Mouse (Mus musculus): Measurements from ENCODE around the gene Nrm.

The Nrm gene

DNA sequence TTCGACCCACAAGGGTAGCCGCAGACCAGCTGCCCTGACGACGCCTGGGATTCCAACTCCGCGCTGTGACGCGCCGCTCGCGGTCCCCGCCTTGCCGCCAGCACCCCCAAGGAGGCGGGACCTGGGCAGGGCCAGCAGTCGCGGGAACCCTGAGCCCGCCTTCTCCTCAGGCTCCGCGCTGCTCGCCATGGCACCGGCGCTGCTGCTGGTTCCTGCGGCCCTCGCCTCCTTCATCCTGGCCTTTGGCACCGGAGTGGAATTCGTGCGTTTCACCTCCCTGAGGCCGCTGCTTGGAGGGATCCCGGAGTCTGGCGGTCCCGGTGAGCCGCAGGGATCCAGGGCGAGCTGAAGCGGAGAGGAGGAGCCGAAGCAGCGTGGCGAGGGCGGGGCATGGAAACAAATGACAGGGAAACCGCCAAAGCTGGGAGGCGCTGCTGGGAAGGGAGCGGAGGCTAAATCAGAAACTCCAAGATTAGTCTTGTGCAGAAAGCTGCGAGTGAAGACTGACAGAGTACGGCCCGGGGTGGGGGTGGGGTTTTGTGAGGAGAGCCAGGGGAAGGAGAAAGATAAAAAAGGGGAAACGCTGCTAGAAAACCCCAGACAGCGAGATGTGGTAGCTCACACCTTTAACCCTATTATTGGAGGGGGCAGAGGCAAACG is at the start of gene Nrm:
Nrm (plus strand) TSS at position 121 of the 660 bp plus-strand sequence.
- Histone ChIP-seq H3K36me3 (ENCODE audit: control insufficient read depth, insufficient read depth, low read length, poor library complexity, severe bottlenecking) (no peaks in the 10 kb centered on the region; the same call in 1 of the 2 replicates), H3K27me3 (ENCODE audit: control insufficient read depth, insufficient read depth, low read length, poor library complexity, severe bottlenecking) (no peaks in the 10 kb centered on the region)
- peak; percentile 84 for DNase-seq (ENCODE audit: low read depth, low spot score)

DNA sequence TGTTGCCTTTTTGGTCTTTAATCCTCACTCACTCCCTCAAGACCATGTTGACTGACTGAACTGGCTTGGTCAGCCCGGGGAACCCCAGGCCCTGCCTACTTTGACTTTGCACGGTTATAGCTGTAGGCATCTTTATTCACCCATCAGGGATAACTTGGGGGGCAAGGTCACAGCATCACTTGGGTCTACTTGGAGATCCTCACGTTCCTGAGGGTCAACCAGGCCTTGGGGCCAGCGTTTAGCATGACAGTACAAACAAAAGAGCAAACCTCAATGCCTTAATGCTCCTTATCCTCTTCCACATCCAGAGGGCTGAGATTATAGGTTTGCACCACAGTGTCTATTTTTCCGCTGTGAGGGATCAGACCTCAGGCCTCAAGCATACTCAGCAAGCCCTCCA is 48.8 kb upstream of the Nrm start:
- no peak for DNase-seq (ENCODE audit: low read depth, low spot score)
- no peaks in the 10 kb centered on the region for H3K27me3 ChIP-seq (ENCODE audit: control insufficient read depth, insufficient read depth, low read length, poor library complexity, severe bottlenecking)
- no peaks in the 10 kb centered on the region for H3K36me3 ChIP-seq (ENCODE audit: control insufficient read depth, insufficient read depth, low read length, poor library complexity, severe bottlenecking)

DNA sequence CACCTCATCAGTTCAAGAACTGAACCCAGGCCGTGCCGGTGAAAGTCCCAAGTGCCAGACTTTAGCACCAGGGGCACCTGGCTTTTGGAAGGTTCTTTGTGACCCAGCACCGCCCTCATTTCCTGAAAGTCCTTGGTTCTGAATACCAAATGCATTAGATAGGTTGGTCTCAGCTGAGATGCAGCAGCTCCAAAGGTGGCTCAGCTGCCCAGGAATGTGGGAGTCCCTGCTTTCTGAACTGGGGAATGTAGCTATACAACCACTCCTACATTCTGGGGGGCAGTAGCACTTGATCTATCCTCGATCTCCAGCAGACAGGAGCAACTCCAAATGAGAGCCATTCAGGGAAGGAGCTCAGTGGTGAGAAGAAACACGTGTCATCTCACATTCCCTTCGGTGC is 48.4 kb upstream of the Nrm start:
- DNase-seq (ENCODE audit: low read depth, low spot score), result no peak
- no peaks in the 10 kb centered on the region for H3K36me3 ChIP-seq (ENCODE audit: control insufficient read depth, insufficient read depth, low read length, poor library complexity, severe bottlenecking)
- H3K27me3 ChIP-seq (ENCODE audit: control insufficient read depth, insufficient read depth, low read length, poor library complexity, severe bottlenecking), result no peaks in the 10 kb centered on the region

DNA sequence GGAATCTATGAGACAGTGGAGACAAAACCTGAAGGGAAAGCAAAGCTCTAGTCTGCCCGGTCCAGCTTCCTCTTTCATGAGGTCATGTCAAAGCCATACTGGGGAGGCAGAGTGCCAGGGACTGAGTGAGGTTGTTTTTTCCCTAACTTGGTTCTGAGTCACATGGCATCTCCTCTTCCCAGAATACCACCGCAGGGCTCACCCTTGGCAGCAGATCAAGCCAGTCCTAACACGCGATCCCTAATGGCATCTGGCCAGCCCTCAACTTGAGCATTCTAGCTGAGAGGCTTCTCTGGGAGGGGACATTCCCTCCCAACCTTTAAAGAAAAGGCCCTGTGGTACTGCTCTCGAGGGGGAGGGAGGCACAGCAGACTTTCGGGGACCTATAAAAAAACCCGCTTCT is 47.9 kb upstream of the Nrm start:
- no peak for DNase-seq (ENCODE audit: low read depth, low spot score)
- Histone ChIP-seq H3K36me3 (ENCODE audit: control insufficient read depth, insufficient read depth, low read length, poor library complexity, severe bottlenecking) (no peaks in the 10 kb centered on the region), H3K27me3 (ENCODE audit: control insufficient read depth, insufficient read depth, low read length, poor library complexity, severe bottlenecking) (no peaks in the 10 kb centered on the region)

DNA sequence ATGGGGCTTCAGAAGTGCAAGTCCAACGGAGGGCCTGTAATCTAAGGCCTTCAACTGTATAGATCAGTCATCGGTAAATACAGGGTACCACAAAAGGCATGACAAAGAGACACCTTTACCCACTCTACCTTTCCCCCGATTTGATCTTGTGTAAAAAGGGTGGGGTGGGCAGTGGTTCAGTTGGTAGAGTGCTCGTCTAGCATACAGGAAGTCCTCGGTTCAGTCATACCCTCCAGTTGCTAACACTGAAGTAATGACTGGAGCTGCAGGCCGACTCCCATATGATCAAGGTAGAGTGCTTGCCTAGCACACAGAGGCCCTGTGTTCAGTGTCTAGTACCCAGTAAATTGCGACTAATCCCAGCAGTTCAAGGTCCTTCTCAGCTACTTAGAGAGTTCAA is 47.5 kb upstream of the Nrm start:
- no peaks in the 10 kb centered on the region for H3K36me3 ChIP-seq (ENCODE audit: control insufficient read depth, insufficient read depth, low read length, poor library complexity, severe bottlenecking)
- DNase-seq (ENCODE audit: low read depth, low spot score), result no peak
- H3K27me3 ChIP-seq (ENCODE audit: control insufficient read depth, insufficient read depth, low read length, poor library complexity, severe bottlenecking), result no peaks in the 10 kb centered on the region

DNA sequence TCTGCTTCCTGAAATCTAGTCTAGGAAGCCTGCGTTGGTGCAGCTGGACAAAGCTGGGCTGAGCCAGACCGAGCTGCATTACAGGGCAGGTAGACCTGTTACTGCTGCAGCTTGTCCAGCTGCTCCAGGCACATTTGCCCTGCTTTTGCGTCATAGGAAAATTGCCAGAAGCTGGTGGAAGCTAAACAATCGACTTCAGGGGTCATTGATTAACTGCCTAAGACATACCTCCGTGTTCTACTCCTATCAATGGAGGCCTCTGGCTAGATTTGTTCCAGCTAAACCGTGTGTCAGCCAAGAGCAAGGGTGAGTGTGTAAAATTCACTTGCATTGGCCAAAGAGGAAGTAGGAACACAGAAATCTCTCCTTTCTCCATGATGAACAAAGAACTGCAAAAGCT is 46.4 kb upstream of the Nrm start:
- Histone ChIP-seq H3K36me3 (ENCODE audit: control insufficient read depth, insufficient read depth, low read length, poor library complexity, severe bottlenecking) (no peaks in the 10 kb centered on the region), H3K27me3 (ENCODE audit: control insufficient read depth, insufficient read depth, low read length, poor library complexity, severe bottlenecking) (no peaks in the 10 kb centered on the region)
- DNase-seq (ENCODE audit: low read depth, low spot score), result no peak

DNA sequence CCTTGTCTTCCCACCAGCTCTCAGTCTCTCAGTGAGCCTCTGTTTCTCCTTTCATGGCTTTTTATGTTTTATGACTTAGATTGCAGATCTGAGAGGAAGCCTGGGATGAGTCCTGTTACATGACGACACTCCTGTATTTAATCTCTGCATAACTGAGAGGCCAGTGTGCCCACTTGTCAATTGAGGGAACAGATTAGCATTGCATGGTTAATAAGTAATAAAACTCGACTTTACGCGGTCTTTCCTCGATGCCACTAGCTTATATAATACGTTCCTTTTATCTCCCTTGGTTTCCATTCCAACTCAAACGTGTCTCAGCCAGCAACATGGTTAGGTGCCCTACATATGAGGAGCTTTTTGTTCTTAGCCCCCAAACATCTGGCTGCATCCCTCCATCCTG is 45.3 kb upstream of the Nrm start:
- no peaks in the 10 kb centered on the region for H3K36me3 ChIP-seq (ENCODE audit: control insufficient read depth, insufficient read depth, low read length, poor library complexity, severe bottlenecking)

DNA sequence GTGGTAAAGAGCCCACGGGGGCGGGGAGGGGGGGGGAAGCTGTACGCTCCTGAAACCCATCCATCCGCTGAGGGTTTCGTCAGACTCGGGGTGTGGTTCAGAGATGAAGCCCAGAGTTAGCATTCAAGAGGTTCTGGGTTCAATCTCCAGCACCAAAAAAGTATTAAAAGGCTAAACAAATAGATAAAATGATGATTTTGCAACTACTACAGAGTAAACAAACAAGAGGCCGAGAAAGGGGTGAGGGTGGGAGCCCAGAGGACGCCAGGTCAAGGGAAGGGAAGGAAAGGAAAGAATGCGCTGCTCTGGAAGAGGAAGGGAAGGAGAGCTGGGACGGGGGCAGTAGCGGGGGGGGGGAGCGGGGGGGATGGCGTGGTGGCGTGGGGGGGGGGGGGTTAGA is 44.4 kb upstream of the Nrm start:
- DNase-seq (ENCODE audit: low read depth, low spot score), result no peak
- no peaks in the 10 kb centered on the region for H3K27me3 ChIP-seq (ENCODE audit: control insufficient read depth, insufficient read depth, low read length, poor library complexity, severe bottlenecking)
- H3K36me3 ChIP-seq (ENCODE audit: control insufficient read depth, insufficient read depth, low read length, poor library complexity, severe bottlenecking), result no peaks in the 10 kb centered on the region

More for the DNA sequence above, 45.3 kb upstream of the Nrm start:
- H3K27me3 ChIP-seq (ENCODE audit: control insufficient read depth, insufficient read depth, low read length, poor library complexity, severe bottlenecking), result no peaks in the 10 kb centered on the region
- no peak for DNase-seq (ENCODE audit: low read depth, low spot score)

DNA sequence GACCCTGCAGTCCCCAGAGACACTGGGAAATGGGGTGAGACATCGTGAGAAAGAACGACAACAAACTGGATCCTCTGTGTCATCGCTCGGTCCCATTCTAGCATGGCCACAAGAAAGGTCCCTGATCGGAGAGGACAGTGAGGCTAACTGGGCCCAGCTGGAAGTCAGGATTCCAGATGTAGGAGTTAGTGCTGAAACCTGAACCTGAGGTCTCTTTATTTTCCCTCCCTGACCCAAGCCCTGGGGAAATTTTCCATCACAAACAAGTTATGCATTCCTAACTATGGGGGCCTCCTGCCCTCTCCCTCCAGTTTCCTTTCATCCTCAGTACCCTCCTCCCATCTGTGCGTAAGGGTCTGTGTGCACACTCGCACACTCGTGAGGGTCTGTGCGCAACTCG is 43.9 kb upstream of the Nrm start:
- H3K27me3 ChIP-seq (ENCODE audit: control insufficient read depth, insufficient read depth, low read length, poor library complexity, severe bottlenecking), result no peaks in the 10 kb centered on the region
- no peak for DNase-seq (ENCODE audit: low read depth, low spot score)
- H3K36me3 ChIP-seq (ENCODE audit: control insufficient read depth, insufficient read depth, low read length, poor library complexity, severe bottlenecking), result no peaks in the 10 kb centered on the region

DNA sequence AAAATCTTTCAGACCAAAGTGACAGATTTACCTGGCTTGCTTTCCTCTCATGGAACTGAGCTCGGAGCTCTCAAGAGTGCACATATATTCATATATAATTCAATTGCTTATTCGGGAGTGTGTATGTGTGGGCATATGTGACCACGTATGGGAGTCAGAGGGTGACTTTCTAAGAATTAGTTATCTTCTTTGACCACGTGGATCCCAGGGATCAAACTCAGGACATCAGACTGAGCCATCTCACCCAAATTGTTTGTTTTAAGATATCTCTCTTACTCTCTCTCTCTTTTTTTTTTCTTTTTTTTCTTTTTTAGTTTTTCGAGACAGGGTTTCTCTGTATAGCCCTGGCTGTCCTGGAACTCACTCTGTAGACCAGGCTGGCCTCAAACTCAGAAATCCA is 41.0 kb upstream of the Nrm start:
- DNase-seq (ENCODE audit: low read depth, low spot score), result no peak
- no peaks in the 10 kb centered on the region for H3K27me3 ChIP-seq (ENCODE audit: control insufficient read depth, insufficient read depth, low read length, poor library complexity, severe bottlenecking)
- H3K36me3 ChIP-seq (ENCODE audit: control insufficient read depth, insufficient read depth, low read length, poor library complexity, severe bottlenecking), result no peaks in the 10 kb centered on the region

DNA sequence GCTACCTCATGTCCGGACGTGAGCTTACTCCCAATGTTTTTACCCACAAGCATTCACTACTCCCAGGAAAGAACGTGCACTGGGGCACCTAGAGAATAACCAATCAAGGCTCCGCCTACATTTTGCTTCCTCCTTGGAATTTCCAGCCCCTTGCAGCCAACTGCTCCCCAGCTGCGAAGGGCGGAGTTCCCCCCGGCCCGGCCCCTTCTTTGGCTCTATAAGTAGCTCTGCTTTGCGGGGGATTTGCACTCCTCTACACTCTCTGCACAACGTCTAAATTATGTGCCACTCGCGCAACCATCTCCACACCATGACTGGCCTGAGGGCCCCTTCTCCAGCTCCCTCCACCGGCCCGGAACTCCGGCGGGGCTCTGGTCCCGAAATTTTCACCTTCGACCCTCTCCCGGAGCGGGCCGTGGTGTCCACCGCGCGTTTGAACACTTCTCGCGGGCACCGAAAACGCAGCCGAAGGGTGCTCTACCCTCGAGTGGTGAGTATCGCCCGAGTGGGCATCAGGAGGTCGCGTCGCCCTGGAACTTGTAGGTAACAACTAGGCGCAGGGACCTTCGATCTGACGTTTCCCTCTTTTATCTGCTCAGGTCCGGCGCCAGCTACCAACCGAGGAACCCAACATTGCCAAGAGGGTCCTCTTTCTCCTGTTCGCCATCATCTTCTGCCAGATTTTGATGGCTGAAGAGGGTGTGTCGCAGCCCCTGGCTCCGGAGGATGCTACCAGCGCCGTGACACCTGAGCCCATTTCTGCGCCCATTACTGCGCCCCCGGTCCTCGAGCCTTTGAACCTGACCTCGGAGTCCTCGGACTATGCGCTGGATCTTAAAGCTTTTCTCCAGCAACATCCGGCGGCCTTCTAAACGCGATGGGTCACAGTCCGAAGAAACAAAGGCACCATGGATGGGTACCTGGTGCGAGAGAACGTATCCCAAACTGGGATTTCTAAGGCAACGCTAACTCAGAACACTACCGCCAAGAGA is 39.4 kb upstream of the Nrm start, which contains the start of gene Ier3:
Ier3 (plus strand) TSS at position 246 of the 992 bp plus-strand sequence.
- H3K36me3 ChIP-seq (ENCODE audit: control insufficient read depth, insufficient read depth, low read length, poor library complexity, severe bottlenecking), result no peaks in the 10 kb centered on the region
- DNase-seq (ENCODE audit: low read depth, low spot score), result peak; percentile 44
- H3K27me3 ChIP-seq (ENCODE audit: control insufficient read depth, insufficient read depth, low read length, poor library complexity, severe bottlenecking), result no peaks in the 10 kb centered on the region

DNA sequence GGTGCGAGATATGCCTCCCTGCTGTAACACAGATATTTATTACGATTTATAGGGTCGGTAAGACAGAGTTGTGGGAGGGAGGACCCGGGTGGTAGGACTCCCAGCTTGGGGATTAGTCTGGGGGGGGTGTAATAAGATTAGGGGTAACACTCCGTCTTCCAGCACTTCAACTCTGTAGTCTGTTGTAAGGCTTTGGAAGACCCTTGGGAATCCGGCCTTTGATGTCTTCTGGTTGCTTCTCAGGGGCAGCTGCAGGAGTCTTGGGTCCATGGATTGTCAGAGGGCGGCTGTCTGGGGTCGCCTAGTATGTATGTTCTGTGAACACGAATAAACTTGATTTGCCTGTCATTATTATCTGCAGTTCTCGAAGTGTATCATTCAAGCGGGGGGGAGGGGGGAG is 38.6 kb upstream of the Nrm start:
- no peak for DNase-seq (ENCODE audit: low read depth, low spot score)
- no peaks in the 10 kb centered on the region for H3K27me3 ChIP-seq (ENCODE audit: control insufficient read depth, insufficient read depth, low read length, poor library complexity, severe bottlenecking)
- H3K36me3 ChIP-seq (ENCODE audit: control insufficient read depth, insufficient read depth, low read length, poor library complexity, severe bottlenecking), result no peaks in the 10 kb centered on the region

DNA sequence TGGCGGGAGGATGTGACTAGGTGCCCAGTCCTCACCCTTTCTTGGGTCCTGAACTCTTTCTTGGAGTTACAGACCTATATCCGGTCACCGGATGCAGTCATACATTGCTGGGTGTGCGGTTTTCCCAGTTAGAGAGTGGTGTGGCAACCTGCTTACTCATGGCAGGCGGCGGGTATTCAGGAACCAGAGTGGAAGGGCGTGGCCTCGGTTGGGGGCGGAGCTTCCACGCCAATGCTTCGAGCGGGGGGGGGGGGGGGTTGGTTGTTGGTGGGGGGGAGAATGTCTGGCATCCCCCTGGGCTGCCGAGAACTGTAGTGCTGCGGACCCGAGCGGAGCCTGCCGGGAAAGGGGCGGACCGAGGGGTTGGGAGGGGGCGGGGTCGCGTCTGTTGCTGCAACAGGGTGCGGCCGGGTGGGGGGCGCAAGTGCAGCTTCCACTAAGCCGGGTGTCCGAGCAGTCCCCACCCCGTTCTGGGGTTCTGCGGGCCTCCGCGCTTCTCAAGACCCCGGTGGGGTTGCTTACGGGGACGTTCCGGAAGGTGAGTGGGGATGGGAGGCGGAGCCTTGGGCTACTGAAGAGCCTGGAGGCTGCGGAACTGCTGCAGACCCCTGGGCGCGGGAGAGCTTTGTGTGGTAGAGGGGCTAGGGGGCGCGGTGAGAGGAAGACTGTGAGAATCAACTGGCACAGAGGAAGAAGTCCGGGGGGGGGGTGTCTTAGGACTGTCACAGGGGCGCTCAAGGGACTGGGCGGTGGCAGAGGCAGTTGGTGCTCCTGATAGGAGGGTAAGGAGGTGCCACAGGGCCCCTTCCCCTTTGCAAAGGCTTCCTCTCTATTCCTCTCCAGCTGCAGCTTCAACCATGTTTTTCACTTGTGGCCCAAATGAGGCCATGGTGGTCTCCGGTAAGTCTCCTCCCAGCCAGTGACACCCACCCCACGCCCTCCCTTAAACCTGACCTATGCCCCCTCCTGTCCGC is 37.9 kb upstream of the Nrm start, which contains the start of gene Flot1:
Flot1 (plus strand) TSS at position 267 of the 974 bp plus-strand sequence.
- peak; percentile 79 for DNase-seq (ENCODE audit: low read depth, low spot score)
- Histone ChIP-seq H3K27me3 (ENCODE audit: control insufficient read depth, insufficient read depth, low read length, poor library complexity, severe bottlenecking) (no peaks in the 10 kb centered on the region), H3K36me3 (ENCODE audit: control insufficient read depth, insufficient read depth, low read length, poor library complexity, severe bottlenecking) (no peaks in the 10 kb centered on the region)

DNA sequence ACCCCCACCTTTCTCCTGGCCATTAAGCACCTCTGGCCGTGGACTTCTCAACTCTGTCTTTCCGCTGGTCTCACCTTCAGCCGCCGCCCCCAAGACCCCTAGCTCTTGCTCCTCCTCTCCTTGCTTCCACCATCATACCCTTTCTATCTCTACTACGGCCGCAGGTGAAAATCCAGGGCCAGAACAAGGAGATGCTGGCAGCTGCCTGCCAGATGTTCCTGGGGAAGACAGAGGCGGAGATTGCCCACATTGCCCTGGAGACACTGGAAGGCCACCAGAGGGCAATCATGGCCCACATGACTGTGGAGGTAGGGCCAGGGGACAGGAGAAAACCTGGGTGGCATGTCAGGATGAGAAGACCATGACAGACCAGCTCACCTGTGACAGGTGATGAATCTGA is 36.7 kb upstream of the Nrm start:
- peak; percentile 37 for DNase-seq (ENCODE audit: low read depth, low spot score)
- no peaks in the 10 kb centered on the region for H3K27me3 ChIP-seq (ENCODE audit: control insufficient read depth, insufficient read depth, low read length, poor library complexity, severe bottlenecking)

More for the DNA sequence above, 36.7 kb upstream of the Nrm start:
- H3K36me3 ChIP-seq (ENCODE audit: control insufficient read depth, insufficient read depth, low read length, poor library complexity, severe bottlenecking), result no peaks in the 10 kb centered on the region
